Mouse (Mus musculus): Measurements from ENCODE around the gene Ptprq. TPM values are rescaled to one million over a fixed set of nuclear protein-coding genes. Genes with fewer than 3 reads are reported as not detected.
A peak's percentile ranks its signal among the peaks of the same experiment; 100 is the strongest.

The Ptprq gene
- total RNA-seq, 2 experiments from 2014 or later: 0.18 to 0.25 TPM

GRCm38 (mm10) chr10:107700944-107701343 is 18.9 kb downstream of the Ptprq start:
- intact Hi-C loops (cut with DNase I): loop anchor here (10.0 kb wide), 1 partner anchor 136 kb away; no protein-coding TSS in a partner anchor

DNA sequence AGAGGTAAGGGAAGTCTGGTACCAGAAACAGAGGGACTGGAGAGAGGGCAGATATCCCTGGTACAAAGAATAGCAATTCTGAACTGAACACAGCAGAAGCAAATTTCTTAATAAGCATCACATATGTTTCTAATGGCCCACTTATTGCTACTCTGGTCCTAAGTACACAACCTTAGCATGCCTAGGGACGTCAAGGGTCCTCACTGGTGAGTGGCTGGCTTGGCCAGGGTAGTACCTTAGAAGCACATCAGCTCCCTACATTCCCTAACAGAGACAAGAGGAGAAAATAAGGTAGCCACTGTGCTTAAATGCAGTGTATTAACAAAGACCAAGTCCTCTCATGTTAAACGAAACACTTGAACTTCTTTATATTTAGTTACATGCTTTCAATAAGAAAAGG is 21.1 kb downstream of the Ptprq start:
- no peak overlapping the region for H3K4me3 ChIP-seq
- H3K27ac ChIP-seq: no peak overlapping the region
- intact Hi-C loops (cut with DNase I): no loop called here
- TF ChIP-seq CTCF (IDR thresholded peaks at IDR 0.05): no peak
- no peak for DNase-seq

More at GRCm38 (mm10) chr10:107700944-107701343, 18.9 kb downstream of the Ptprq start:
- TF ChIP-seq CTCF (IDR thresholded peaks at IDR 0.05): no peak
- no peak for DNase-seq
- no peak overlapping the region for H3K4me3 ChIP-seq
- H3K27ac ChIP-seq: no peak overlapping the region

GRCm38 (mm10) chr10:107697177-107697576 is 22.7 kb downstream of the Ptprq start:
- Histone ChIP-seq H3K27ac (no peak overlapping the region), H3K4me3 (no peak overlapping the region)
- intact Hi-C loops (cut with DNase I): no loop called here
- no peak for TF ChIP-seq CTCF (IDR thresholded peaks at IDR 0.05)
- DNase-seq: no peak

GRCm38 (mm10) chr10:107687382-107687781 is 32.5 kb downstream of the Ptprq start:
- Histone ChIP-seq H3K4me3 (no peak overlapping the region), H3K27ac (no peak overlapping the region)
- TF ChIP-seq CTCF (IDR thresholded peaks at IDR 0.05): no peak
- intact Hi-C loops (cut with DNase I): no loop called here
- DNase-seq: no peak

DNA sequence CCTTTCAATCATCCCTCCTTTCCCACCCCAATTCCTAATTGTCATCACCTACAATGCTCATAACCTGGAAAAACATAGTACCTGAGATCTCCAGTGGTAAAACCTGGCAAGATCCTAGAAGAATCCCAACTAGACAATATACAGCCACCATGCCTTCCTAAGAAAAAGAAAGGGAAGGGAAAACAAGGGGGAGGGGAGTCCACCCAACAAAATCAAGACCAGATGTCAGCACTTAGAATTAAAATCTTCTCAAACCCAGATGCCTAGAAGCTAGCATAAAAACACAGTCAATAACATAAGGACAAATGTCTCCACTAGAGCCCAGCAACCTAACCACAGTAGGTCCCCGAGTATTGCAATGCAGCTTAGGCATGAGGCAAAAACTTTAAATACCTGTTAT is 43.9 kb downstream of the Ptprq start:
- intact Hi-C loops (cut with DNase I): no loop called here
- DNase-seq: no peak
- TF ChIP-seq CTCF (IDR thresholded peaks at IDR 0.05): no peak
- no peak overlapping the region for H3K27ac ChIP-seq
- H3K4me3 ChIP-seq: no peak overlapping the region

DNA sequence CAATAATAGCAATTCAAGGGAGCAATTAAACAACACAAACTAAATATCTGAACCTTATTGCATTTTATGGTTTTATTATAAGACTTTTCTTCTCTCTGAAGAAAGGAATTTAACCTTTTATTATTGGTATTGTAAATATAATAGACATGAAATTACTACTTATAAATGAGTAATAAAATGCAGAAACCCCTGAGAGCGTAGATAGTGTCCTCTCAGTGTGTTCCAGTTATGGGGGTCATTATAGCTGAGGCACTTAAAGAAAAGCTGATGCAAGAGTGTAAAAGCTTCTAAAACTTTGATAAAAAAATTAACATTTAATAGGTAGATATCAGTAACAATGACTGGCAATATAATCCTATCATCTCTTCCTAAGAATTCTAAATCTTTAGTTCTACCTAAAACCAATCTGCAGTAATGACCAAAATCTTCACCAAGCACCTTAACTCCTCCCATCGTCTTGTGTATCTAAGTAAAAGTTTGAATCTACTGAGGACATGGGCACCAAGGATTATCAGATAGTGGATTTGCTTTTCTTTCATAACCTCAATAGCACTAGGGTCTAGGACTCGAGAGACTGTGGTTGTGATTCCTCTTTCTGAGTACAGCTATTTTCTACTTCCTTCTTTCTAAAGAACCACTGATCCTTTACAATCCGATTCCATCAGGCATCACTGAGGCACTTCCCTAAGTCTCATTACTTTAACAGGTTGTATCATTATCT is 51.3 kb downstream of the Ptprq start:
- DNase-seq: no peak
- no peak for TF ChIP-seq CTCF (IDR thresholded peaks at IDR 0.05)
- Histone ChIP-seq H3K4me3 (no peak overlapping the region), H3K27ac (no peak overlapping the region)
- intact Hi-C loops (cut with DNase I): no loop called here

- Histone ChIP-seq H3K27ac (no peak overlapping the region), H3K4me3 (no peak overlapping the region)
- no peak for TF ChIP-seq CTCF (IDR thresholded peaks at IDR 0.05)
- intact Hi-C loops (cut with DNase I): no loop called here
- no peak for DNase-seq
These were observed 57.3 kb downstream of the Ptprq start for GRCm38 (mm10) chr10:107662372-107663065.

DNA sequence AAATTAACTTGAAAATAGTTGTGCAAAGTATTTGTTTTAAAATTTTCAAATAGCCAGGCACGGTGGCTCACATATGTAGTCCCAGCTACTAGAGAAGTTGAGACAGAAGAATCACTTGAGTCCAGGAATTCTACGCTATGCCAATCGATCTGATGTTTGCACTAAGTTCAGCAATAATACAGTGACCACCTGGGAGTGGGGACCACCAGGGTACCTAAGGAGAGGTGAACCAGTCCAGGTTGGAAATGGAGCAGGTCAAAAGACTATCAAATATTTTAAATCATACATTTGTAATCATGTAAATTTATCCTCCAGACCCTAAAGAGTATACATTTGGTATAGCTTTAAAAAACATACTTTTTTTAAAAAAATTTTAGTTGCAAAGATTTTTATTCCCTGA is 57.9 kb downstream of the Ptprq start:
- no peak for TF ChIP-seq CTCF (IDR thresholded peaks at IDR 0.05)
- H3K27ac ChIP-seq: no peak overlapping the region
- no peak for DNase-seq
- intact Hi-C loops (cut with DNase I): no loop called here
- H3K4me3 ChIP-seq: no peak overlapping the region

GRCm38 (mm10) chr10:107659141-107659540 is 60.7 kb downstream of the Ptprq start:
- no peak overlapping the region for H3K27ac ChIP-seq
- TF ChIP-seq CTCF (IDR thresholded peaks at IDR 0.05): no peak
- intact Hi-C loops (cut with DNase I): no loop called here
- no peak for DNase-seq
- no peak overlapping the region for H3K4me3 ChIP-seq

DNA sequence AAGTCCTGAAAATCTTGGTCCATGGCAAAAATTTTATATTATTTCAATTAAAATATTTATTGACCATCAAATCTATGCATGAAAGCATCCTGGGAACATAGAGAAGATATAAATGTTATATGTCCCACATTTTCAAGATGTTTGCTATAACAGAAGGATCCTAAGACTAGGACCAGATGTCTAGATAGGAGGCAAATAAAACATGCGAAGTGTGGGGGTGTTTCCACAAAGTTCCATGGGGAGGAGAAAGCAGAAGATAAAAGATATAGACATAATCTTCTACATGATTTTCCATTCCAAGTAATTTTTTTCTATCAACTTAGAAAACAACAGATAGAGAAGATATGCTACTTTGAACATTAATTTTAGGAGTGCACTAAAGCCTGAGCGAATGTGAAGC is 70.2 kb downstream of the Ptprq start:
- TF ChIP-seq CTCF (IDR thresholded peaks at IDR 0.05): no peak
- no peak for DNase-seq
- Histone ChIP-seq H3K4me3 (no peak overlapping the region), H3K27ac (no peak overlapping the region)
- intact Hi-C loops (cut with DNase I): no loop called here

DNA sequence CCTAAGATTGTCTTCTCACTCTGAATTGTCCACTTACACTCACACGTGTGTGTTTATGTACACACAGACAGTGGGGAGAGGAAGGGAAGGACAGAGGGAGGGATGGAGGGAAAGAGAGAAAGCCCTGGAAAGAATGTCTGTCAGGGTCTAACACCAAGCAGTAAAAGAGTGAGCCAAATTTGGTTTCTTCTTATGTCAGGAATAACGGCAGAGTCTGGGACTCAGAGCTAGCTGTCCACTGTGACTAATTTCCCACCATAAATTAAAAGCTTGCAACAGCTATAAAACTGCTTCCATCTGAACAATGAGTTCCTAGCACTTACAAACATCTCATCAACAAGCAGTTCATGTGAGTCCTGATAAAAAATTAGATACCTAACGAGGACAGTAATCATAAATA is 91.7 kb downstream of the Ptprq start:
- DNase-seq: no peak
- H3K27ac ChIP-seq: no peak overlapping the region
- intact Hi-C loops (cut with DNase I): no loop called here
- no peak overlapping the region for H3K4me3 ChIP-seq
- no peak for TF ChIP-seq CTCF (IDR thresholded peaks at IDR 0.05)

- no peak for TF ChIP-seq CTCF (IDR thresholded peaks at IDR 0.05)
- intact Hi-C loops (cut with DNase I): no loop called here
- H3K27ac ChIP-seq: peak overlapping the region; percentile 1; the same call in 1 of the 2 replicates
- DNase-seq: no peak
- H3K4me3 ChIP-seq: no peak overlapping the region
These were observed 93.2 kb downstream of the Ptprq start for GRCm38 (mm10) chr10:107626648-107627047.

GRCm38 (mm10) chr10:107624211-107624610 is 95.6 kb downstream of the Ptprq start:
- H3K27ac ChIP-seq: no peak overlapping the region
- no peak overlapping the region for H3K4me3 ChIP-seq
- TF ChIP-seq CTCF (IDR thresholded peaks at IDR 0.05): no peak
- no peak for DNase-seq
- intact Hi-C loops (cut with DNase I): no loop called here

DNA sequence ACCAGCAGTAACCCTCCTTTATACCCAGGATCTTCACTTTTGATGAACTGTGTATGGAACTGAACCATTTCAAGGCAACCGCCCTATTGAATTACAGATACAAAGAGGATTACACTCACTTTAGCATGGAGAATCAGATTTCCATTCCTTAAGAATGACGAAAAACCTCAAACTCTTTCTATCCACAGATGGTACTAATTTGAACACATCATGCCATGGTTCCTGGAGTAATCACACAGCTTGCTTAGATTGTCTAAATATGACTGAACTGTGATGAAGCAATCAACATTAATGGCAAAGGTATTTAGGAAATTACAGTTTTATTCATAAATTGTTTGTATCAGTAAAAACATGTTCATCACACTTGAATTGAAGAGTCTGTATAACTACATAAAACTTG is 104.4 kb downstream of the Ptprq start:
- intact Hi-C loops (cut with DNase I): no loop called here
- H3K4me3 ChIP-seq: no peak overlapping the region
- no peak for DNase-seq
- no peak overlapping the region for H3K27ac ChIP-seq
- TF ChIP-seq CTCF (IDR thresholded peaks at IDR 0.05): no peak
